Mouse (Mus musculus) brain, embryonic 14.5 days (tissue): ENCODE data around the gene Gm26566. TPM values are rescaled to one million over a fixed set of nuclear protein-coding genes. Genes with fewer than 3 reads are reported as not detected.
"Not testable (repeated sequence)": the region's sequence is repeated elsewhere in the genome, so short reads cannot be mapped to it uniquely, and the experiment has no call there.

Experiments
- DNase-seq: peaks from one replicate; pipeline ENCODE4 v3.0.0-alpha.2; 2011; ENCODE audit warnings: low read depth
- CTCF ChIP-seq: fragments of 200-500 bp; IDR thresholded peaks from 2 replicates; pipeline ENCODE4 v1.5.1; 2012; ENCODE audit warnings: inconsistent platforms, mild to moderate bottlenecking, moderate library complexity, borderline replicate concordance; ENCODE audit not compliant: insufficient read depth, insufficient read length; ENCODE audit errors: extremely low read depth
- POLR2A ChIP-seq: fragments of 200-500 bp; IDR thresholded peaks from 2 replicates; pipeline ENCODE4 v1.6.1; 2012; ENCODE audit warnings: mild to moderate bottlenecking, inconsistent platforms, borderline replicate concordance; ENCODE audit not compliant: poor library complexity, insufficient read depth, insufficient read length, severe bottlenecking; ENCODE audit errors: extremely low read depth
- polyA plus RNA-seq: library from polyadenylated mRNA; depleted of rRNA; stranded (reverse); fragments of >200 nt; gene quantifications from 2 replicates; pipeline ENCODE4 v1.2.3, GENCODE M21; 2012; rRNA removed

Gene Gm26566
- polyA plus RNA-seq, 1 experiment, result 1.2 TPM

DNA sequence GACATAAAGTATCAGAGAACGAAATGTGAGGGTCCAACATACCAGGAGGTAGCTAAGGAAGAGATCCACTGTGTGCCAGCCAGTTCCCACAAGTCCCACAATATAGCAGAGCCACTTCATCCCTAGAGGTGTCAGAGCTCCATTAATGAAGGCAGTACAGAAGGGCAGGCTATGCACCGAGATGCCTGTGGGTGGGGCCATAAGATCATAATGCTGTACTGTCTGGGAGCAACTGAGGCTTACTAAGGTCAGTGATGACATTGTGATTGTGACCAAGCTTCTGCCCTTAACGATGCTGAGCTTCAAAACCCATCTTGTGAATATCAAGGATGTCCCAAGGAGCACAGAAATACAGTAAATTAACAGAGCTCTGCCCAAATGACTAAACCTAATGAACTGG lies 22.6 kb downstream of the Gm26566 start:
- DNase-seq, result no peak
- no peak for TF ChIP-seq CTCF

DNA sequence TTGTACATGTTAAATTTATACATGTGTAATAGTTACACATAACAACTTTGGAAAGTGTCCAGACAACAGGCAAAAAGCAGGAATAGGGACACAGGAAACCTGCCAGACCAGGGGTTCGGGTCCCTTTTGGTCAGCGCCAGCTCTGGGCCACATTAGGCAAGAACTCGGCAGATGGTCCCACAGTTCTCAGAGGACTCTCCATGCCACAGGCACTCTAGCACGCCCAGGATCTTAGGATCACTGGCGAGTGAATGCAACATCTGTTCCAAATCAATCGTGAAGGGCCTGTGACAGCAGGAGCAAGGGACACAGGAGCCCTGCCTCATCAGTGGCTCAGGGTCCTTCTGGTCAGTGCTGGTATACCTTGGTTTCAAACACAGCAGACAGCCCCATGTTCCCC lies 28.3 kb downstream of the Gm26566 start:
- no peak for DNase-seq
- no peak for TF ChIP-seq POLR2A
- no peak for TF ChIP-seq CTCF

DNA sequence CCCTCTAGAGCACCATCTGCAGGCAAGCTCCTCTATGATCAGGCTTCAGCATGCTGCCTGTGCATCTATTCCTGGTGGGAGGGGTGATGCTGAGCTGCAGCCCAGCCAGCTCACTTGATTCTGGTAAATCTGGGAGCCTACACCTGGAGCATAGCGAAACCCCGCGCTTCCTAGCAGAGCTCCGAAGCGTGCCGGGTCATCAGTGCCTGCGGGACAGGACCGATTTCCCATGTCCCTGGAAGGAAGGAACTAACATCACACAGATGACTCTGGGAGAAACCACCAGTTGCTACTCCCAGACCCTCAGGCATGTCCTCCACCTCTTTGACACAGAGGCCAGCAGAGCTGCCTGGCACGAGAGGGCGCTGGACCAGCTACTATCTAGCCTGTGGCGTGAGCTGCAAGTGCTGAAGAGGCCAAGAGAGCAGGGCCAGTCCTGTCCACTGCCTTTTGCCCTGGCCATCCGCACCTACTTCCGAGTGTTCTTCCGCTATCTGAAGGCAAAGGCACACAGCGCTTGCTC lies 33.3 kb downstream of the Gm26566 start, which contains the start of gene Gm13271:
Gene Gm13271, plus strand, starts transcription at position 51 of the 523 bp plus-strand sequence.
- DNase-seq, result not testable (repeated sequence)

DNA sequence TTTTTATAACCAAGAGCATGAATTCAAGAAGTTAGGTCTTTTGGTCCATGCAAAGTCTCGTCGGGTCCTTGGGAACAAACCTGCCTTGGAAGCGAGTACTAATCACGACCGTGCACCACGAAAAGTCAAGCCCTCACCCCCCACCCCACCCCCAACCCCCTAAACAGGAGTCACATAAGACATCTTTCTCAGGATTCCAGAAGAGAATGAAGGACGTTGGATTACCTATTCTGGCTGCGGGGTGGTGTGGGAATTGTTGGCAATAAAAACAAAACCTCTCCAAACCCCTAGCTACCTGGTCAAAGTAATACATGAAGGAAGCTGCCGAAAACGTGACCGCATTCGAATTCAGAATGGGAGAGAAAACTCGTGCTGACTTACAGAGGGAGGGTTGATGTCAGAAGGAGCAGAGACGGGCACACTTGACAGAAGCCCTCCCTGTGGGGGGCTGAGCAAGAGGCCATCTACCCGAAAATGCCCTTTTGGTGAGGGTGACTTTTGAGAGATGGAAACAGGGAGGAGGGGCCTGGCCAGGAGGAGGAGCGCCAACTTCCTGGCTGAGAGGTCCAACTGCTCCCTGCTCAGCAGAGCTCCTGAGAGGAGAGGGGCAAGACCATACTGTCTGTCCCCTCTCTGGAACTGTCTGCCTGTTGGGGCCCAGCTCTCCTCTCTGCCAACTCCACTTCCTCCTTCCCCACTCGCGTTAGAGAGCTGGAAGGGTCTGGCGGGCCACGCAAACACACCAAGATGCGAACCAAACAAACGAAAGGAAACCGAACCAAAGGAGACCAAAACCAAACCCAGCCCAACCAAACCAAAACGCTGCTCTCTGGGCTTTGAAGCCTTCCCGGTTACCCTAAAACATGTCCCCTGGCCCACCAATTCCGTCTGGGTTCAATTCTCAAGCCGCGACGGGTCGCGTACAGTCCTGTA lies 35.2 kb downstream of the Gm26566 start:
- not testable (repeated sequence) for DNase-seq

DNA sequence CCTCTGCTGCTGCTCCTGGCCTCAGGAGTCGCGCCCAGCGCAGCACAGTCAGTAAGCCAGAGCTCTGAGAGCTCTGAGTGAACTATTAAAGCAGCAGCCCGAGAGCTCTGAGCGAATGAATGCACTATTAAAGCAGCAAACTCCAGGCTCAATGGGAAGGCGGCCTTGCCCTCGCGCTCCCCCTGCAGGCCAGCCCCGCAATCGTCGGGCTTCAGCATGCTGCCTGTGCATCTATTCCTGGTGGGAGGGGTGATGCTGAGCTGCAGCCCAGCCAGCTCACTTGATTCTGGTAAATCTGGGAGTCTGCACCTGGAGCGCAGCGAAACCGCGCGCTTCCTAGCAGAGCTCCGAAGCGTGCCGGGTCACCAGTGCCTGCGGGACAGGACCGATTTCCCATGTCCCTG lies 36.0 kb downstream of the Gm26566 start:
- TF ChIP-seq CTCF, result peak; percentile 67
- peak; percentile 95 for DNase-seq

DNA sequence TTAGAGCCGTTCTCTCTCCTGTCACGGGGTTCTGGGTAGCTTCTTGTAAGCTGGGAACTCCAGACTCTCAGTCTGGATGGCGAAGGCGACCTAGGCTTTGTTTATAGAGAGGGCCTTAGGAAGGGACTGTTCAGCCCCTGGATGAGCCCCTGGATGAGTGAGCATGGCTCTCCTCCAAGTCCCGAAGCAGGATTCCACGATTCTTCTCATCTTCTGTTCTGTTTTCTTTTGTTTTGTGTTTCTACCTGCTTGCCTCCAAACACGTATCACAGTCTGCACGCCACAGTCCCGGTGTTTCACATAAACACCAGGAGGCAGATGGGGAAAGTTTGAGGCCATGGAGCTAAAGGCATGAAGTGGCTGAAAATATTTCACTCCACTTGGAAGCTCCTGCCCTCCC lies 37.1 kb downstream of the Gm26566 start:
- not testable (repeated sequence) for DNase-seq

DNA sequence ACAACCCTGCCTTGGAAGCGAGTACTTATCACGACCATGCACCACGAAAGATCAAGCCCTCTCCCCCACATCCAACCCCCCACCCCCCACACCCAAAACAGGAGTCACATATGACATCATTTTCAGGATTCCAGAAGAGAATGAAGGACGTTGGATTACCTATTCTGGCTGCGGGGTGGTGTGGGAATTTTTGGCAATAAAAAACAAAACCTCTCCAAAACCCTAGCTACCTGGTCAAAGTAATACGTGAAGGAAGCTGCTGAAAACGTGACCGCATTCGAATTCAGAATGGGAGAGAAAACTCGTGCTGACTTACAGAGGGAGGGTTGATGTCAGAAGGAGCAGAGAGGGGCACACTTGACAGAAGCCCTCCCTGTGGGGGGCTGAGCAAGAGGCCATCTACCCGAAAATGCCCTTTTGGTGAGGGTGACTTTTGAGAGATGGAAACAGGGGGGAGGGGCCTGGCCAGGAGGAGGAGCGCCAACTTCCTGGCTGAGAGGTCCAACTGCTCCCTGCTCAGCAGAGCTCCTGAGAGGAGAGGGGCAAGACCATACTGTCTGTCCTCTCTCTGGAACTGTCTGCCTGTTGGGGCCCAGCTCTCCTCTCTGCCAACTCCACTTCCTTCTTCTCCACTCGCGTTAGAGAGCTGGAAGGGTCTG lies 38.1 kb downstream of the Gm26566 start, which contains the start of gene Gm13283:
Gene Gm13283, plus strand, starts transcription at position 510 of the 659 bp plus-strand sequence.
- not testable (repeated sequence) for DNase-seq

DNA sequence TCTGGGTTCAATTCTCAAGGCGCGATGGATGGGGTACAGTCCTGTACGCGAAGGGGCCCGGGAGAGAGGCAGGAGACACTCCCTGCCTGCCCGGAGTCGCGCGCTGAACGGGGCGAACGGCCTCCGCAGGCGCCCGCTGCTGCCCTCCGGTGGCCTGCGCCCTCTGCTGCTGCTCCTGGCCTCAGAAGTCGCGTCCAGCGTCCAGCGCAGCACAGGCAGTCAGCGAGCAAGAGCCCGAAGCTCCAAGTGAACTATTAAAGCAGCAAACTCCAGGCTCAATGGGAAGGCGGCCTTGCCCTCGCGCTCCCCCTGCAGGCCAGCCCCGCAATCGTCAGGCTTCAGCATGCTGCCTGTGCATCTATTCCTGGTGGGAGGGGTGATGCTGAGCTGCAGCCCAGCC lies 38.8 kb downstream of the Gm26566 start:
- DNase-seq, result peak; percentile 91

DNA sequence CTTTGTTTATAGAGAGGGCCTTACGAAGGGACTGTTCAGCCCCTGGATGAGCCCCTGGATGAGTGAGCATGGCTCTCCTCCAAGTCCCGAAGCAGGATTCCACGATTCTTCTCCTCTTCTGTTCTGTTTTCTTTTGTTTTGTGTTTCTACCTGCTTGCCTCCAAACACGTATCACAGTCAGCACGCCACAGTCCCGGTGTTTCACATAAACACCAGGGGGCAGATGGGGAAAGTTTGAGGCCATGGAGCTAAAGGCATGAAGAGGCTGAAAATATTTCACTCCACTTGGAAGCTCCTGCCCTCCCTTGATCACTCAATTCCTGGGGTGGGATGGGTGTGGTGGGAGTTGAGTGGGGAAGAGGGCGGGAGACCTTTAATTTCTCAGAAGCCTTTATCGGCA lies 40.2 kb downstream of the Gm26566 start:
- DNase-seq, result not testable (repeated sequence)

DNA sequence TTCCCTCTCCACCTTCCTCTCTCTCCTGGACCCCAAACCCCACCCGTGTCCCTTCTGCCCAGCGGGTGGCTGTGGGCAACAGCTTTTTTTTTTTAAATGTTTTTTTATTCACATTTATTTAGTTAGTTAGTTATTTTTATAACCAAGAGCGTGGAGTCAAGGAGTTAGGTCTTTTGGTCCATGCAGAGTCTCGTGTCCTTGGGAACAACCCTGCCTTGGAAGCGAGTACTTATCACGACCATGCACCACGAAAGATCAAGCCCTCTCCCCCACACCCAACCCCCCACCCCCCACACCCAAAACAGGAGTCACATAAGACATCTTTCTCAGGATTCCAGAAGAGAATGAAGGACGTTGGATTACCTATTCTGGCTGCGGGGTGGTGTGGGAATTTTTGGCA lies 40.7 kb downstream of the Gm26566 start:
- not testable (repeated sequence) for DNase-seq

DNA sequence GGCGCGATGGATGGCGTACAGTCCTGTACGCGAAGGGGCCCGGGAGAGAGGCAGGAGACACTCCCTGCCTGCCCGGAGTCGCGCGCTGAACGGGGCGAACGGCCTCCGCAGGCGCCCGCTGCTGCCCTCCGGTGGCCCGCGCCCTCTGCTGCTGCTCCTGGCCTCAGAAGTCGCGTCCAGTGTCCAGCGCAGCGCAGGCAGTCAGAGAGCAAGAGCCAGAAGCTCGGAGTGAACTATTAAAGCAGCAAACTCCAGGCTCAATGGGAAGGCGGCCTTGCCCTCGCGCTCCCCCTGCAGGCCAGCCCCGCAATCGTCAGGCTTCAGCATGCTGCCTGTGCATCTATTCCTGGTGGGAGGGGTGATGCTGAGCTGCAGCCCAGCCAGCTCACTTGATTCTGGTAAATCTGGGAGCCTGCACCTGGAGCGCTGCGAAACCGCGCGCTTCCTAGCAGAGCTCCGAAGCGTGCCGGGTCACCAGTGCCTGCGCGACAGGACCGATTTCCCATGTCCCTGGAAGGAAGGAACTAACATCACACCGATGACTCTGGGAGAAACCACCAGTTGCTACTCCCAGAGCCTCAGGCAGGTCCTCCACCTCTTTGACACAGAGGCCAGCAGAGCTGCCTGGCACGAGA lies 41.9 kb downstream of the Gm26566 start:
- DNase-seq, result peak; percentile 81

Other genes with a start within 250 kb of the Gm26566 start
- not detected in 2 replicates for gene Ifnb1, start 199.0 kb upstream of the Gm26566 start, polyA plus RNA-seq
- not detected in 2 replicates for gene Ifna15, start 163.6 kb upstream of the Gm26566 start, polyA plus RNA-seq
- not detected in 2 replicates for gene Ifna14, start 150.0 kb upstream of the Gm26566 start, polyA plus RNA-seq
- not detected in 2 replicates for gene Ifna9, start 129.4 kb upstream of the Gm26566 start, polyA plus RNA-seq
- gene Ifna12, start 118.4 kb upstream of the Gm26566 start, polyA plus RNA-seq, result not detected in 2 replicates
- not detected in 2 replicates for gene C87499, start 87.4 kb upstream of the Gm26566 start, polyA plus RNA-seq
- gene Ifna13, start 77.3 kb upstream of the Gm26566 start, polyA plus RNA-seq, result not detected in 2 replicates
- not detected in 2 replicates for gene Ifna16, start 44.9 kb upstream of the Gm26566 start, polyA plus RNA-seq
- not detected in 2 replicates for gene Ifna2, start 37.9 kb upstream of the Gm26566 start, polyA plus RNA-seq
- not detected in 2 replicates for gene Ifnab, start 30.4 kb upstream of the Gm26566 start, polyA plus RNA-seq
- gene Klhl9, start 660 bp downstream of the Gm26566 start, polyA plus RNA-seq, result 45.5 and 69.0 TPM in 2 replicates
- not detected in 2 replicates for gene Gm13271, start 33.1 kb downstream of the Gm26566 start, polyA plus RNA-seq
- not detected in 2 replicates for gene Gm13283, start 38.3 kb downstream of the Gm26566 start, polyA plus RNA-seq
- gene Gm13290, start 52.0 kb downstream of the Gm26566 start, polyA plus RNA-seq, result not detected in 2 replicates
- gene Gm13289, start 55.1 kb downstream of the Gm26566 start, polyA plus RNA-seq, result not detected in 2 replicates
- 0.11 TPM in 1 of 2 replicates, not detected in the other for gene Gm13272, start 58.0 kb downstream of the Gm26566 start, polyA plus RNA-seq
- gene Ifnz, start 60.3 kb downstream of the Gm26566 start, polyA plus RNA-seq, result not detected in 2 replicates
- gene Gm13276, start 63.9 kb downstream of the Gm26566 start, polyA plus RNA-seq, result not detected in 2 replicates
- gene Gm13277, start 66.8 kb downstream of the Gm26566 start, polyA plus RNA-seq, result not detected in 2 replicates
- gene Gm13278, start 69.7 kb downstream of the Gm26566 start, polyA plus RNA-seq, result not detected in 2 replicates
- gene Gm13275, start 72.7 kb downstream of the Gm26566 start, polyA plus RNA-seq, result not detected in 2 replicates
- not detected in 2 replicates for gene Gm13279, start 75.6 kb downstream of the Gm26566 start, polyA plus RNA-seq
- gene Gm13285, start 77.9 kb downstream of the Gm26566 start, polyA plus RNA-seq, result not detected in 2 replicates
- gene Gm13287, start 81.4 kb downstream of the Gm26566 start, polyA plus RNA-seq, result not detected in 2 replicates
- gene Gm13288, start 83.7 kb downstream of the Gm26566 start, polyA plus RNA-seq, result not detected in 2 replicates
- 0.15 TPM in 1 of 2 replicates, not detected in the other for gene Ifna7, start 94.4 kb downstream of the Gm26566 start, polyA plus RNA-seq
- gene Ifna11, start 98.2 kb downstream of the Gm26566 start, polyA plus RNA-seq, result not detected in 2 replicates
- not detected in 2 replicates for gene Ifna6, start 105.6 kb downstream of the Gm26566 start, polyA plus RNA-seq
- gene Ifna5, start 113.7 kb downstream of the Gm26566 start, polyA plus RNA-seq, result not detected in 2 replicates
- gene Ifna4, start 120.1 kb downstream of the Gm26566 start, polyA plus RNA-seq, result not detected in 2 replicates
- gene Ifna1, start 128.3 kb downstream of the Gm26566 start, polyA plus RNA-seq, result not detected in 2 replicates
- not detected in 2 replicates for gene Ifne, start 158.4 kb downstream of the Gm26566 start, polyA plus RNA-seq